Mouse (Mus musculus) forebrain, embryonic 11.5 days (tissue): ENCODE results near the gene Ldlrad3. TPM values are rescaled to one million over a fixed set of nuclear protein-coding genes. Genes with fewer than 3 reads are reported as not detected.

Experiments used
- ATAC-seq: fragments of 200-750 bp; cut with Nextera tagmentation; replicated peaks from 2 replicates; pipeline ENCODE4 v1.8.0; 2017; ENCODE audit warnings: moderate TSS enrichment; ENCODE audit not compliant: low FRiP score
- DNase-seq: peaks from one replicate; pipeline ENCODE4 v3.0.0-alpha.2; 2017; ENCODE audit warnings: low spot score
- H3K27ac ChIP-seq: fragments of 300-500 bp; sonication (generic); 2 replicates; pipeline ENCODE4 v1.5.1; 2014; ENCODE audit warnings: low read depth, low read length
- H3K27me3 ChIP-seq: fragments of 300-500 bp; sonication (generic); 2 replicates; pipeline ENCODE4 v1.6.1; 2014; ENCODE audit warnings: mild to moderate bottlenecking, low read length, mixed read lengths; ENCODE audit not compliant: control insufficient read depth, insufficient read depth
- H3K36me3 ChIP-seq: fragments of 300-500 bp; sonication (generic); 2 replicates; pipeline ENCODE4 v1.6.1; 2014; ENCODE audit warnings: mild to moderate bottlenecking, low read length, moderate library complexity, mixed read lengths; ENCODE audit not compliant: control insufficient read depth, insufficient read depth
- H3K4me1 ChIP-seq: fragments of 300-500 bp; sonication (generic); replicated peaks from 2 replicates; pipeline ENCODE4 v1.6.1; 2014; ENCODE audit warnings: low read length, mixed read lengths; ENCODE audit not compliant: control insufficient read depth, insufficient read depth
- H3K4me2 ChIP-seq: fragments of 300-500 bp; sonication (generic); 2 replicates; pipeline ENCODE4 v1.6.1; 2014; ENCODE audit warnings: low read depth, mild to moderate bottlenecking, low read length, moderate library complexity, mixed read lengths; ENCODE audit not compliant: severe bottlenecking
- H3K4me3 ChIP-seq: fragments of 300-500 bp; sonication (generic); 2 replicates; pipeline ENCODE4 v1.5.1; 2014; ENCODE audit warnings: low read depth, low read length
- H3K9ac ChIP-seq: fragments of 300-500 bp; sonication (generic); 2 replicates; pipeline ENCODE4 v1.6.1; 2014; ENCODE audit warnings: low read length
- H3K9me3 ChIP-seq: fragments of 300-500 bp; sonication (generic); 2 replicates; pipeline ENCODE4 v1.6.1; 2016; ENCODE audit warnings: low read length, mixed read lengths; ENCODE audit not compliant: control insufficient read depth
- WGBS: fragments of 180-500 bp; shearing (Covaris S2); extraction: QIAGEN DNeasy Blood & Tissue Kit; methylation state at CpG from one replicate; pipeline ENCODE4 v1.1.7; 2014; 5-methylcytosine and 5-hydroxymethylcytosine counted together
- polyA plus RNA-seq: library from polyadenylated mRNA; unstranded; fragments of >200 nt; fragmentation: Nextera tagmentation; extraction: Ambion mirVana; gene quantifications from 2 replicates; pipeline ENCODE4 v1.2.1, GENCODE M21; 2014

Ldlrad3 gene
- polyA plus RNA-seq, 1 experiment from 2014 or later, result 60.7 TPM

GRCm38 (mm10) chr2:102155306-102156015 is 30.7 kb downstream of the Ldlrad3 start:
- no peaks in the 10 kb centered on the region for H3K9me3 ChIP-seq
- peaks cover 2% of the 10 kb centered on the region; the same call in 1 of the 2 replicates for H3K4me1 ChIP-seq
- no peak overlapping the region for H3K4me2 ChIP-seq
- 76% methylated on average over 5 of the region's 5 CpGs for WGBS
- DNase-seq, result no peak
- H3K36me3 ChIP-seq, result no peaks in the 10 kb centered on the region
- H3K27ac ChIP-seq, result no peak overlapping the region
- no peak for ATAC-seq
- H3K27me3 ChIP-seq, result no peaks in the 10 kb centered on the region
- H3K9ac ChIP-seq, result no peak overlapping the region
- no peak overlapping the region for H3K4me3 ChIP-seq

GRCm38 (mm10) chr2:102154771-102155211 is 31.4 kb downstream of the Ldlrad3 start:
- Histone ChIP-seq H3K36me3 (no peaks in the 10 kb centered on the region), H3K9ac (no peak overlapping the region), H3K4me2 (no peak overlapping the region), H3K27ac (no peak overlapping the region), H3K9me3 (no peaks in the 10 kb centered on the region), H3K4me1 (peaks cover 2% of the 10 kb centered on the region; the same call in 1 of the 2 replicates), H3K27me3 (no peaks in the 10 kb centered on the region), H3K4me3 (no peak overlapping the region)
- no peak for DNase-seq
- WGBS, result 83% methylated on average over 6 of the region's 6 CpGs
- ATAC-seq, result no peak

GRCm38 (mm10) chr2:102154328-102154727 is 31.9 kb downstream of the Ldlrad3 start:
- DNase-seq (no peak), ATAC-seq (no peak)
- Histone ChIP-seq H3K4me3 (no peak overlapping the region), H3K4me2 (no peak overlapping the region), H3K27me3 (no peaks in the 10 kb centered on the region), H3K36me3 (no peaks in the 10 kb centered on the region), H3K9ac (no peak overlapping the region), H3K9me3 (no peaks in the 10 kb centered on the region), H3K27ac (no peak overlapping the region), H3K4me1 (peaks cover 2% of the 10 kb centered on the region; the same call in 1 of the 2 replicates)
- 80% methylated on average over 4 of the region's 4 CpGs for WGBS

DNA sequence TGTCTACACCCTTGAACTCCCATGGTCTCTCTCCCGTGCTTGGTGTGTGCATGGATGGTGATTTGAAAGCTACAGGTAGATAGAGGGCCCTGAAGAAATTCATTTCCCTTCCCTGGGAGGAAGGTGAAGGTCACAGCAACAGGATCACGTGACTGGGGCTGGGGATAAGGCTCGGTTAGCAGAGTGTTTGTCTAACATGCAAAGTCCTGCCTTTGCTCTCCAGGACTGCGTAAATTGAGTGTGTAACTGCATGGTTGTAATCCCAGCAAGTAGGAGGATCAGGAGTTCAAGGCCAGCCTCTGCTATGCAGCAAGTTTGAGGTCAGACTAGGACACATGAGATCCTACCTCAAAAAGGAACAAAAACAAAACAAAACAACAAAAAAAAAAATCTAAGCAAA is 32.7 kb downstream of the Ldlrad3 start:
- H3K9ac ChIP-seq, result no peak overlapping the region
- H3K4me3 ChIP-seq, result no peak overlapping the region
- no peaks in the 10 kb centered on the region for H3K27me3 ChIP-seq
- ATAC-seq (no peak), DNase-seq (no peak)
- no peak overlapping the region for H3K27ac ChIP-seq
- H3K36me3 ChIP-seq, result no peaks in the 10 kb centered on the region
- H3K4me2 ChIP-seq, result no peak overlapping the region
- 87% methylated on average over 4 of the region's 4 CpGs for WGBS
- no peaks in the 10 kb centered on the region for H3K9me3 ChIP-seq
- peaks cover 2% of the 10 kb centered on the region; the same call in 1 of the 2 replicates for H3K4me1 ChIP-seq

- ATAC-seq (no peak), DNase-seq (no peak)
- Histone ChIP-seq H3K4me1 (peaks cover 2% of the 10 kb centered on the region; the same call in 1 of the 2 replicates), H3K4me3 (no peak overlapping the region), H3K9ac (no peak overlapping the region), H3K27me3 (no peaks in the 10 kb centered on the region), H3K9me3 (no peaks in the 10 kb centered on the region), H3K36me3 (no peaks in the 10 kb centered on the region), H3K4me2 (no peak overlapping the region), H3K27ac (no peak overlapping the region)
- WGBS, result 83% methylated on average over 5 of the region's 5 CpGs
These were observed 33.3 kb downstream of the Ldlrad3 start for GRCm38 (mm10) chr2:102152851-102153250.

DNA sequence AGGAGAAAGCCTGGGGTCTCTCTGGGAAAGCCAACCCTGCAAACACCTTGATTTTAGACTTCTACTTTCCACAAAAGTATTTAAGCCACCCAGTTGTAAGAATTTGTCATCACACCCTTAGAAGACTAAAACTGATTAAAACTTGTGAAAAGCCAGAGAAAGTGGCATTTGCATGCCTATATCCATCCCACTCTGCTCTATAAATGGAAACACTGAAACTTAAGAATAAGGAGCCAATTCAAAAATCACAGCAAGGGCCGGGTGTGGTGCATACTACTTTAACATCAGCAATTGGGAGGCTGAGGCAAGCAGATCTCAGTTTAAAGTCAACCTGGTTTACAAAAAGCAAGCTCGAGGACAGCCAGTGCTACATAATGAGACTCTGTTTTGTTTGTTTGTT is 37.1 kb downstream of the Ldlrad3 start:
- 95% methylated on average over 2 of the region's 2 CpGs for WGBS
- no peaks in the 10 kb centered on the region for H3K27me3 ChIP-seq
- H3K4me1 ChIP-seq, result no peaks in the 10 kb centered on the region; the same call in 1 of the 2 replicates
- ATAC-seq, result no peak
- no peaks in the 10 kb centered on the region; the same call in 1 of the 2 replicates for H3K36me3 ChIP-seq
- H3K9ac ChIP-seq, result no peak overlapping the region
- no peak overlapping the region for H3K4me2 ChIP-seq
- no peak overlapping the region for H3K27ac ChIP-seq
- no peaks in the 10 kb centered on the region for H3K9me3 ChIP-seq
- DNase-seq, result no peak
- no peak overlapping the region for H3K4me3 ChIP-seq

DNA sequence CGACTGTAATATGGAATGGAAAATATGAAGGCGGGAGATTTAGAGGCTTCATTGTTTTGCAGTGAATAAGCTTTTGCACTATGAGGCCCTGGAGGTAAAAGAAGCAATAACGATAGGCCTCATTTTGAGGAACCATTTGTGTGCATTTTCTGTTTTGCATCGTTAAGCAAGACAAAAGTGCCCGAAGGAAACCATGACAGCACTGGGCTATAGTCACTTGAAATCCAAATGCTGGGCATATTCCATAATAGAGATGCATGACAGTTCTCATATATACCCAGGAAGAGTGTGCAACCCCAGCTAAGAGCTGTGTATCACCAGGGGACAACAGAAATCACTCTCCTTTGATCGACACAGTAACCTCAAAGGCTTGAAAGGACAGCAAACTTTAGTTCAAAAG is 38.1 kb downstream of the Ldlrad3 start:
- no peak overlapping the region for H3K27ac ChIP-seq
- WGBS, result 65% methylated on average over 6 of the region's 6 CpGs
- no peaks in the 10 kb centered on the region; the same call in 1 of the 2 replicates for H3K4me1 ChIP-seq
- DNase-seq (no peak), ATAC-seq (no peak)
- H3K4me3 ChIP-seq, result no peak overlapping the region
- no peaks in the 10 kb centered on the region for H3K27me3 ChIP-seq
- no peaks in the 10 kb centered on the region; the same call in 1 of the 2 replicates for H3K36me3 ChIP-seq
- no peak overlapping the region for H3K9ac ChIP-seq
- no peak overlapping the region for H3K4me2 ChIP-seq
- no peaks in the 10 kb centered on the region for H3K9me3 ChIP-seq

DNA sequence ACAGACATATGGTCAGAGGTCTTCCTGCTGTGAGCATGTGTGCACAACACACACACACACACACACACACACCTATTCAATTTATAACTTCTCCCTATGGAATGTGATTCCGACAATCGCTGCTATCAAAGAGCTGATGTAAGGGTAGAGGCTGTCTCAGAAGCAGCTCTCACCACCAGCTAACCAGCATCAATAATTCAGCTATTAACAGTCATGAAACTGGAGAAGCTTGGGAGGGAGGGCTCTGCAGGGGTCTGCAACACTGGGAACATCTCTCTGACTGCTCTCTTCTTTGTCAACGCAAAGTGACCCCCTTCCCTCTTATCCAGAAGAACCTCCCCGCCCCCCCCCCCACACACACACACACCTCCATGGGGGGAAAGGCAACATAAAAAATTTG is 38.6 kb downstream of the Ldlrad3 start:
- Histone ChIP-seq H3K27ac (no peak overlapping the region), H3K4me1 (no peaks in the 10 kb centered on the region; the same call in 1 of the 2 replicates), H3K4me2 (no peak overlapping the region), H3K36me3 (no peaks in the 10 kb centered on the region; the same call in 1 of the 2 replicates), H3K9me3 (no peaks in the 10 kb centered on the region), H3K27me3 (no peaks in the 10 kb centered on the region), H3K4me3 (no peak overlapping the region), H3K9ac (no peak overlapping the region)
- DNase-seq (no peak), ATAC-seq (no peak; the same call in 1 of the 2 replicates)
- WGBS, result 84% methylated on average over 4 of the region's 4 CpGs

GRCm38 (mm10) chr2:102146386-102146785 is 39.8 kb downstream of the Ldlrad3 start:
- WGBS, result 89% methylated on average over 8 of the region's 8 CpGs
- Histone ChIP-seq H3K9me3 (no peaks in the 10 kb centered on the region), H3K27ac (no peak overlapping the region), H3K27me3 (no peaks in the 10 kb centered on the region), H3K4me3 (no peak overlapping the region), H3K36me3 (no peaks in the 10 kb centered on the region; the same call in 1 of the 2 replicates), H3K9ac (no peak overlapping the region), H3K4me1 (peaks cover 2% of the 10 kb centered on the region; the same call in 1 of the 2 replicates), H3K4me2 (no peak overlapping the region)
- ATAC-seq (no peak), DNase-seq (no peak)
